Mouse (Mus musculus): ENCODE measurements at regions not wholly inside any gene's neighbourhood (a gene's known extent, or its start where the extent isn't known, plus 50 kb on each side); places are given as distances from the start of the nearest gene placed in this dataset.

GRCm38 (mm10) chr8:90762390-90762789, 54.8 kb downstream of the Gm19935 start:
- no peak for DNase-seq

- DNase-seq = no peak
These were observed 55.2 kb downstream of the Gm19935 start for GRCm38 (mm10) chr8:90761947-90762346.

DNA sequence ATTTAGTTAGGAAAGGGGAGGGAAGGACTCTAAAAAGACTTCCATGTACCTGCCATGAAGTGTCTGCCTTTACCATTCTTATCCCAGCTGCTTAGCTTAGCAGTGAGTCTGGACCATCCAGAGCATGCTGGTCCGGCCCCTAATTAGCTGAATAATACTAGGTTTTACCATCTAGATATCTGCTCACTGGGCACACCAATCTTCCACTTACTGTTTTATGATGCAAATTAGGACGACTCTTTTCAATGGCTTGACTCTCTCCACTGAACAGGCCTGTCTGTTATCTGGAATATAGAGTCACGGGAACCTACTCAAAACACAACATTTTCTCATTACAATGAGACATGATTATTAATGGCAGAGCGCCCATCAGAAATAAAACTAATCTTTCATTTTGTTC, 55.7 kb downstream of the Gm19935 start:
- DNase-seq = no peak

DNA sequence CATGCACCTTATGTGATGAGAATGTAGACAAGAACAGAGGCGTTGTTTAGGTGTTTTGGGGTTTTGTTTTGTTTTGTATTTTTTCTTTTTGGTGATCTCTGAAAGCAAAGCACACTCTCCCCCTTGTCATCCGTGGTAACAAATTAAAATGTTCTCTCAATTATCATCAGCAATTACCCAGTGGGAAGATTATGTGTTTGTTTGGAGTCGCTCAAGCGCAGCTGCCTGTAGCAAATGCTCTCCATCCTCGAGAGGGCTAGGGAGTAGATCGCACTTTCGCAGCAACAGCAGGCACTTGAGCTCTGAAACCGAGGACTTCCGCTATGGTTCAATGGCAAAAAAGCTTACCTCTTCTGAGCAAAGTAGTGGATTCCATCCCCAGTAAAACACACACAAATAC, 57.7 kb downstream of the Gm19935 start:
- no peak for DNase-seq

- DNase-seq = no peak
These were observed 62.2 kb downstream of the Gm19935 start for GRCm38 (mm10) chr8:90755020-90755419.

DNA sequence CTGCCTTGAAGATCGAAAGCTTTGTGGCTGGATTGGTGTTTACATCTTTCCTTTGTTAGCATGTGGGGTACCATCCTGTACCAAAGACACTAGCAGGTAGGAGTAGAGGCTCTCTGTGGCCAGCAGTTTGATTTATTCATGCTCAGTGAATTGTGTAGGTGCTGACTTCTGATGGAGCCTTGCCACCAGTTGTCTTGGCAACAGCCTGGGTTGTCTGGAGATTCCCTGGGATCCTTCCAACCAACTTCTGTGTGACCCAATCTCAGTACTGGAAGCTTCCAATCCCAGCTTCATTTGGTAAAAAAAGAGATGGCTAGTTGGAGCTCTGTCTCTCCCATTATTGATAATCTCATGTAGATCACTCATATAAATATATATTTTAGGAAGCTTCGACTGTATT, 73.6 kb downstream of the Gm19935 start:
- no peak for DNase-seq

DNA sequence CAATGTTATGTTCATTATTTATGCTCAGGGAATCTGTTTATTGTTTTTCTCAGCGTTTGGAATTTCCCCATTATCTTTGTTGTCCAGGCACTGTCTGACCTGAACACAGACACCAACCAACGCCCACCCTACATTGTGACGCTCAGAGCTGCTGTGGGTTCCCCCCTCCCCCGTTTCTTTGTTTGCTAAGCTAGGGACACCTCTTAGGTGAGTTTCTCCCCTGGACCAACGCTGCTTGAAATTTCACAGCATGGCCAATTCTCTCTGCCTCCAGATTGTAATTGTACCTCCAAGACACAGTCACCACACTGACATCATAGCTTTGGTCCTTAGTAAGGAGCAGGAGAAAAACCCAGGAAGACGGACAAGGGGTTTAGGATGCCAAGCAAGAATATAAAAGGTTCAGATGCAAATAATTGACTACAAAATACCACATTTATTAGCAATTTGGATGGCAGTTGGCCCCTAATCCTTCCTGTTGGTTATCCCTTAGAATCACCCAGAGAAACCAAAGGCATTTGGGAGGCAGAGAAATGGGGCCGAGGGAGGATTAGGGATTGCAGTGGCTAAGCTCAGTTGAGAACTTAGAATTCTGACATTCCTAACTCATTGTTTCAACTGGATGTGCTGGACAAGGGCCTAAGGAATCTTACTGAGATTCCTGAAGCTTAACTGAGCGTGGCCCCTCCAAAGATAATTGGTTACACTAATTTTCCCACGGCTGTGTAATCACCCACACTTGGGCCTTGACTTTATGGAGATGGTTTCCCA, 76.0 kb downstream of the Gm19935 start:
- DNase-seq = no peak

GRCm38 (mm10) chr8:90740302-90740962, 76.8 kb downstream of the Gm19935 start:
- DNase-seq = no peak

DNA sequence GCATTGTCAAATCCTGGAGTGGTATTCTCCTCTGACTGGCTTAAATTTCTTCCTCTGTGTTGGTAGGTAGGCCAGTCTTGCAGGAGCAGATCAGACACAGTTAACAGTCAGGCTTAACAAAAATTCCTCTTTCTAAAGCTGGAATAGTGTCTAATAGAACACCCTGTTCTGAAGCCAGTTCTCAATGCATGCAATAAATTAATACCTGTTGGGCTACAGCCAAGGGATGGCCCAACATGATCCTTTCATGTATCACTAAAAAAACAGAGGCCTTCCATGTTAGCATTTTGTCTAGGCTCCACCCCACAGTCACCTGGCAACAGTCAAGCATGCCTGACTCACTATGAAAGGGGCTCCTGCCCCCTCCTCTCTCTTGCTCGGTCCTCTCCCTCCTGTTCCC, 89.2 kb downstream of the Gm19935 start:
- DNase-seq = no peak

DNA sequence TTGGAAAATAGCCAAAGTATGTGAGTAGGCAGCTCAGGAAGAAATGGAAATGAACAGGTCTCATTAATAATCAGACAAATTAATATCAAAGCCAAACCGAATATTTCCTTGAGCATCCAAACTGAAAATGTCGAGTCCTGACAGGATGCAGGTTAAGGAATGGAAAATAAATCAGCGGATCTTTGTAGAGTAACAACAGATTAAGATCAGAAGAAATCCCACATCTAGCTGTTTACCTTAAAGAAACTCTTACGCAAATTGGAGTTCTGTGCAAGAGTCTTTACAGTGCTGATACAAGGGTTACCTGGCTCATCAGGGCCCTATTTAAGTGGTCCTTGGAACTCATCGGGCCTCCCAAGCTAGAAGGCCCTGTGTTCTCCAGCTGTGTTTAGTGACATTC, 92.0 kb downstream of the Gm19935 start:
- DNase-seq = no peak

GRCm38 (mm10) chr8:90716436-90716835, 100.8 kb downstream of the Gm19935 start:
- DNase-seq = no peak

DNA sequence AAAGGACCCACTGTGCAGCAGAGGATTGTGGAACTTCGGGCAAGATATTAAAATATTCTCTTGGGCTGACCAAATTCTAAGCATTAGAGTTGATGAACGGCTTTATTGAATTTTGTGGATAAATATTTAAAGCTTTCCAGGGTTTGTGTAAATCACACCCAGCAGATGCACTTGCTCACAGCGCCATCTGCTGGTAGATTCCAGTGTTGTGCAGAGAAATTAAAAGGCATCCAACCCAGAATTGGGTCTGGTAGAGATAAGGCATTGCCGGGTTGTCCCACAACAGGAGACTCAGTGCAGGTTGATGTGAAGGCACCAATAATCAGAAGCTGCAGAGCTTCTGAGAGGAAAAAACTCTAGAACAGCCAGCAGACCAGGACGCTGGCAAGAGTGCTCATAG, 108.7 kb downstream of the Gm19935 start:
- DNase-seq = peak; percentile 65

- DNase-seq = no peak
These were observed 124.7 kb downstream of the Gm19935 start for GRCm38 (mm10) chr8:90692516-90692915.

DNA sequence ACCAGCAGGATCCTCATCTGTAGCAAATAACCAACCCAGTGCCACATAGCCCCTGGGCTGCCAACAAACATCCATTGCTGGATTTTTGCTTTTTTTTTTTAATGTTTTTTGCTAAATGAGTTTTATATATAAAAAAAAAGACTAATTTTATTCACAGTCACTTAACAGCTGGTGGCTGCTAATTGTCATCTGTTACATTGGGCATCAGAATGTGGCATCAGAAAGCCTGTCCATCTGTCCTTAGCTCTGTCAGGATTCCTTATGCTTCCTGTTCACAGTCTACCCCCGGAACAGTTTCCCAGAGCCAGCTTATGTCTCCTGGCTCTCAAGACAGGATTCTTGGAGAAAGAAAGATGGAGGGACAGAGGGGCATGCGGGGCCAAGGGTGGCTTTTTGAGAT, 132.1 kb downstream of the Gm19935 start:
- no peak for DNase-seq

- DNase-seq = no peak
These were observed 146.6 kb downstream of the Gm19935 start for GRCm38 (mm10) chr8:90670471-90671057.

- DNase-seq = no peak
These were observed 147.8 kb downstream of the Gm19935 start for GRCm38 (mm10) chr8:90669396-90669795.

DNA sequence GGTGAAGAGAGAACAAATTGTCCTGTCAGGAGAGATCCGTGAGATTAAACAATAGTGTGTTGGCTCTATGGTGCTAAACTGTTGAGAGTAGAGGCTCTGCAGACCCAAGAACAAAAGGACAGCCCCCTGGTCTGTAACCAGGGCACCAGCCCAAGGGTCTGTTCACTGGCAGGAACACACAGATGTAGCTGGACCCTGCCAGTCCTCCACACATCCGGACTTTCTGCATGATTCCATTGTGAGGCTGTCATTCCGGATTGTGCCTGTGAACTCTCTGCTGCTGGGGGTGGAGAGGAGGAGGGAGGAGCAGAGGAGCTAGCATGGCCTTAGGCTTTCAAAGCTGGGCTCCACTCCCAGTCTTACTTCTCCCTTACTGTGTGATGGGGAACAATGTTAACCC, 158.1 kb downstream of the Gm19935 start:
- DNase-seq = no peak

GRCm38 (mm10) chr8:90657641-90658051, 159.5 kb downstream of the Gm19935 start:
- peak; percentile 71 for DNase-seq

DNA sequence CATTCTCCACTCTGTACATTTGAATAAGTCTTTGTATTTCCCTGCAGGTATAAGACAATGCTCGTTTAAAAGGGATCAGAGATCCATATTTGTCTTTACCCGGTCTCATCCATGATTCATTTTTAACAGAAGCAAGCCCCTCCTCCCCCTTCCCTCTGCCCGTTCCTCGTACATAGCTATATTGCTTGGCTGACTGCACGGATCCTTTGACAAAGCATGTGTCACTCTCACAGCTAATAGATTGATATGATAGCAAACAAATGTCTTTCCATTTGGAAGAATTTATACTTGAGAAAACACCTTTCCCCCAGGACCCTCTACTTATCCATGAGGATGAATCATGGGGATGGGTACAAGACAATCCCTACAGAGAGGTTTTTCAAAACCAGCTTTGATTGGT, 160.1 kb downstream of the Gm19935 start:
- DNase-seq = no peak

DNA sequence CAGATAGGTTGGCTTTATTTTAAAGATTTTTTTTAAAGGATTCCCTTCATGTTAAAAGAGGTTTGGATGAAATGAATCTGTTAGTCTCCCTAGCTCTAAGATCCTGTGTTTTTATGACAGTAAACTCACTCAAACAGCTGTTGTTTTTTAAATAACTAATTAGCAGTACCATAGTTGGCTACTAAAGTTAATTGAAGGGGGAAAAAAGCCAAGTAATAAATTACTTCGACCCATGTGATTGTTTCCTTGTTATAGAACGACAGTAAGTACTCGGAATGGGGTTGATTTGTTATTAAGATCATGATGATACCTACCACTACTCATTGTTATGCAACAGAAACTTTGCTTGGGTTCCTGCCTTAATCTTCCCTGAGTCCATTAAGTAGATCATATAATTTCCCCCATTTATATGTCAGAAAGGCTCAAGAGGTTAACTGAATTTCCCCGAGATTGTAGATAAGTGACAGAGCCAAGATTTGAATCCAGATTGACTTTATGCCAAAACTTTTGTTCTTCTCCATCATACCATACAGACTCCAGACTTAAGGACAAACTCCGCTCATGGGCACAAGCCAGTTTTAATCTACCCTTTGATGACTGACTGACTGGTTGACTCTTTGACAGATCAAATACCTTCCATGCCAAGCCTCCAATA, 160.6 kb downstream of the Gm19935 start:
- DNase-seq = no peak

- DNase-seq = no peak
These were observed 162.4 kb downstream of the Gm19935 start for GRCm38 (mm10) chr8:90654786-90655185.

GRCm38 (mm10) chr8:90642392-90642791, 174.8 kb downstream of the Gm19935 start:
- DNase-seq = no peak

DNA sequence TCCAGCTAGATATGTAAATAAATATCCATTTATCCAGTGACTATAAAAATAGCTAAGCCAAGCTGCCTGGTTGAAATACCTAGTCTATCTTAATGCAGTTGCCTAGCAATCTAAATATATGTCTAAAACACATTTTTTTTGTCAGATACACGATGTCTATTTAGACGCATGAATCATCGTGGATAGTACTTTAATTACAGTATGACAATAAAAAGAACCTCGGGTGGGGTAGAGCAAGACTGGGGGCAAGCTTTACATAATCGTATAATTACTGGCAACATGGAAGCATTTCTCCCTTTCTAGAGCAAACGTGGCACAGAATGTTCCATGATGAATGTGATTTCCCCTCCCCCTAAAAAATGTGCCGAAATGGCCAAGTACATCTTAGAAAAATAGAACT, 180.4 kb downstream of the Gm19935 start:
- DNase-seq = peak; percentile 8

Measured in right cerebral cortex, adult 18-20 months (tissue).